Mouse (Mus musculus) intestine, embryonic 14.5 days (tissue): Measurements from ENCODE around the gene March4. TPM values are rescaled to one million over a fixed set of nuclear protein-coding genes. Genes with fewer than 3 reads are reported as not detected.

ENCODE experiments used
- ATAC-seq: fragments of 200-750 bp; cut with Nextera tagmentation; replicated peaks from 2 replicates; pipeline ENCODE4 v1.8.0; 2017; ENCODE audit warnings: low read depth, moderate number of reproducible peaks, moderate TSS enrichment, moderate library complexity; ENCODE audit not compliant: low FRiP score, low TSS enrichment
- DNase-seq: peaks from one replicate; pipeline ENCODE4 v3.0.0-alpha.2; 2018; ENCODE audit warnings: low spot score
- H3K27ac ChIP-seq: fragments of 300-500 bp; sonication (generic); 2 replicates; pipeline ENCODE4 v1.5.1; 2014; ENCODE audit warnings: low read depth, mild to moderate bottlenecking, control low read depth
- H3K27me3 ChIP-seq: fragments of 300-500 bp; sonication (generic); replicated peaks from 2 replicates; pipeline ENCODE4 v1.6.1; 2014; ENCODE audit warnings: low read length, control low read depth; ENCODE audit not compliant: control insufficient read depth, insufficient read depth
- H3K36me3 ChIP-seq: fragments of 300-500 bp; sonication (generic); 2 replicates; pipeline ENCODE4 v1.6.1; 2014; ENCODE audit warnings: low read length, control low read depth; ENCODE audit not compliant: control insufficient read depth, insufficient read depth
- H3K4me1 ChIP-seq: fragments of 300-500 bp; sonication (generic); replicated peaks from 2 replicates; pipeline ENCODE4 v1.6.1; 2014; ENCODE audit warnings: low read length, control low read depth, mixed read lengths; ENCODE audit not compliant: control insufficient read depth, insufficient read depth
- H3K4me2 ChIP-seq: fragments of 300-500 bp; sonication (generic); 2 replicates; pipeline ENCODE4 v1.6.1; 2014; ENCODE audit warnings: low read length
- H3K4me3 ChIP-seq: fragments of 300-500 bp; sonication (generic); 2 replicates; pipeline ENCODE4 v1.5.1; 2014; ENCODE audit warnings: low read depth, low read length, control low read depth, mixed read lengths
- H3K9ac ChIP-seq: fragments of 300-500 bp; sonication (generic); 2 replicates; pipeline ENCODE4 v1.6.1; 2014; ENCODE audit warnings: mild to moderate bottlenecking, low read length
- H3K9me3 ChIP-seq: fragments of 300-500 bp; sonication (generic); 2 replicates; pipeline ENCODE4 v1.6.1; 2016; ENCODE audit warnings: low read length, control low read depth; ENCODE audit not compliant: control insufficient read depth
- WGBS: fragments of 180-500 bp; shearing (Covaris S2); extraction: QIAGEN DNeasy Blood & Tissue Kit; methylation state at CpG from one replicate; pipeline ENCODE4 v1.1.7; 2014; 5-methylcytosine and 5-hydroxymethylcytosine counted together
- polyA plus RNA-seq: library from polyadenylated mRNA; unstranded; fragments of >200 nt; fragmentation: Nextera tagmentation; extraction: Ambion mirVana; gene quantifications from 2 replicates; pipeline ENCODE4 v1.2.1, GENCODE M21; 2014

March4 gene
- polyA plus RNA-seq, 1 experiment from 2014 or later: 0.66 TPM

GRCm38 (mm10) chr1:72449752-72450151, 87.0 kb downstream of the March4 start:
- H3K4me1 ChIP-seq: no peaks in the 10 kb centered on the region
- H3K4me2 ChIP-seq: no peak overlapping the region
- H3K4me3 ChIP-seq: no peak overlapping the region
- ATAC-seq (no peak), DNase-seq (no peak)
- no peaks in the 10 kb centered on the region for H3K36me3 ChIP-seq
- no peaks in the 10 kb centered on the region for H3K27me3 ChIP-seq
- H3K9ac ChIP-seq: no peak overlapping the region
- 69% methylated on average over 3 of the region's 3 CpGs for WGBS
- no peaks in the 10 kb centered on the region for H3K9me3 ChIP-seq
- no peak overlapping the region for H3K27ac ChIP-seq

DNA sequence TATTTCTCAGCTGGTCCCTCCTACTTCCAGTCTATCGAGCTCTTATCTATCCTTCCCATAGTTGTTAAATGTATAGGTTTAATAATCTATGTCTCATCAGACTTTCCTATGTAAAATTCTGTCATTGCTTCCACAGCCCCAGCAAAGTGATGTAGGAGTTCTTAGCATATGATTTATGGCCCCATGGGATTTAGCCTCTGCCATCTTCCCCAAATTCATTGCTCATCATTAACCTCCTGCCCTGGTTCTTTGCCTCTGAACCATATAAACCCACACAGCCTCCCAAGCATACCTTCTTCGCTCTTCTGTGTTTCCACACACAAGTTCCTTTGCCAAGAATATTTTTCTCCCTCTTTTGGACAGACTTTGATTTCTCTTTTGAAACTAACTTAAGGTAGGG, 94.0 kb downstream of the March4 start:
- Histone ChIP-seq H3K4me3 (no peak overlapping the region), H3K9ac (no peak overlapping the region), H3K27ac (no peak overlapping the region), H3K9me3 (no peaks in the 10 kb centered on the region), H3K4me2 (no peak overlapping the region), H3K27me3 (no peaks in the 10 kb centered on the region), H3K36me3 (no peaks in the 10 kb centered on the region), H3K4me1 (no peaks in the 10 kb centered on the region)
- ATAC-seq (no peak), DNase-seq (no peak)
- 85% methylated on average over 2 of the region's 2 CpGs for WGBS

DNA sequence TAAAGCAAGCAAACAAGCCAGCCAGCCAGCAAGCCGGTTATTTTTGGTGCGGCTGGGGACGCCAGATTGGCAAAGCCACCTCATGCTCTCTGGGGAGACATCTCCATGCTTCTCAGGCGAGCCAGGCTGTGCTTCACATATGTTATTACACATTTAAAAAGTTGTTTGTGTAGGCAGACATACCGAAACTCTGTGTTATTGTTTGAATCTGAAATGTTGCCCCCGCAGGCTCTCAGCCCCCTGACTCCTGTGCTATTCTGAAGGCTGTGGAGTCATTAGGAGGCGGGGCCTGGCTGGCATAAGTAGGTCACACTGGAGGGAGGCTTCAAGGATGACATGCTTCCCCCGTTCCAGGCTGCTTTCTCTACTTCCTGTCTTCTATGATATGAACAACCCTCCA, 97.6 kb downstream of the March4 start:
- DNase-seq (no peak), ATAC-seq (no peak)
- WGBS: 79% methylated on average over 8 of the region's 8 CpGs

DNA sequence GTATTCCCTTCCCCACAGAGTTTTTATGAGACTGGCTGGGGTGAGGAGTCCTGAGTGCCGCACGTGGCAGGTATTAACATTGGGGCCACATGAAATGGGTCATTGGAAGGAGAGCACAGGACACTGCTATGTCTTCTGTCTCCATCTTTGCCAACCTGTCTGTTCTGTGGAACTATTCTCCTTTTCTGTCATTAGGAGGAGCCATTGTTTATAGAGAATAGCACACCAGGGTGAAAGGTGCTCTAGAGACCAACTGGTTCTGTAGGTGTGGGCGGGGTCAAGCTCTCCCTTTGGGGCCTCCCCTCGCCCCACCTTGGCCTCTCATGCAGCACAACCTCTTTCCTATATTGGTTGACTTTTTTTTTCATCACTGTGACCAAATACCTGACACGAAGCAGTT, 99.8 kb downstream of the March4 start:
- Histone ChIP-seq H3K27me3 (no peaks in the 10 kb centered on the region), H3K9ac (no peak overlapping the region), H3K36me3 (no peaks in the 10 kb centered on the region), H3K4me1 (no peaks in the 10 kb centered on the region), H3K27ac (no peak overlapping the region), H3K4me3 (no peak overlapping the region), H3K9me3 (no peaks in the 10 kb centered on the region), H3K4me2 (no peak overlapping the region)
- no peak for DNase-seq
- 77% methylated on average over 5 of the region's 5 CpGs for WGBS
- no peak for ATAC-seq

More for the DNA sequence above, 97.6 kb downstream of the March4 start:
- no peak overlapping the region for H3K9ac ChIP-seq
- no peak overlapping the region for H3K4me2 ChIP-seq
- no peak overlapping the region for H3K27ac ChIP-seq
- H3K4me1 ChIP-seq: no peaks in the 10 kb centered on the region
- no peak overlapping the region for H3K4me3 ChIP-seq
- H3K36me3 ChIP-seq: no peaks in the 10 kb centered on the region
- no peaks in the 10 kb centered on the region for H3K9me3 ChIP-seq
- no peaks in the 10 kb centered on the region for H3K27me3 ChIP-seq

GRCm38 (mm10) chr1:72434510-72434909, 102.2 kb downstream of the March4 start:
- DNase-seq (no peak), ATAC-seq (no peak)
- Histone ChIP-seq H3K36me3 (no peaks in the 10 kb centered on the region), H3K27ac (no peak overlapping the region), H3K4me2 (no peak overlapping the region), H3K27me3 (no peaks in the 10 kb centered on the region), H3K4me1 (no peaks in the 10 kb centered on the region), H3K9ac (no peak overlapping the region), H3K4me3 (no peak overlapping the region), H3K9me3 (no peaks in the 10 kb centered on the region)
- 69% methylated on average over 3 of the region's 3 CpGs for WGBS

- Histone ChIP-seq H3K9ac (no peak overlapping the region), H3K36me3 (no peaks in the 10 kb centered on the region), H3K27ac (no peak overlapping the region), H3K27me3 (no peaks in the 10 kb centered on the region), H3K4me2 (no peak overlapping the region), H3K9me3 (no peaks in the 10 kb centered on the region), H3K4me1 (no peaks in the 10 kb centered on the region), H3K4me3 (no peak overlapping the region)
- no peak for DNase-seq
- no peak for ATAC-seq
- 100% methylated on average over 1 of the region's 1 CpGs for WGBS
Observed at GRCm38 (mm10) chr1:72432579-72432978, 104.2 kb downstream of the March4 start.

DNA sequence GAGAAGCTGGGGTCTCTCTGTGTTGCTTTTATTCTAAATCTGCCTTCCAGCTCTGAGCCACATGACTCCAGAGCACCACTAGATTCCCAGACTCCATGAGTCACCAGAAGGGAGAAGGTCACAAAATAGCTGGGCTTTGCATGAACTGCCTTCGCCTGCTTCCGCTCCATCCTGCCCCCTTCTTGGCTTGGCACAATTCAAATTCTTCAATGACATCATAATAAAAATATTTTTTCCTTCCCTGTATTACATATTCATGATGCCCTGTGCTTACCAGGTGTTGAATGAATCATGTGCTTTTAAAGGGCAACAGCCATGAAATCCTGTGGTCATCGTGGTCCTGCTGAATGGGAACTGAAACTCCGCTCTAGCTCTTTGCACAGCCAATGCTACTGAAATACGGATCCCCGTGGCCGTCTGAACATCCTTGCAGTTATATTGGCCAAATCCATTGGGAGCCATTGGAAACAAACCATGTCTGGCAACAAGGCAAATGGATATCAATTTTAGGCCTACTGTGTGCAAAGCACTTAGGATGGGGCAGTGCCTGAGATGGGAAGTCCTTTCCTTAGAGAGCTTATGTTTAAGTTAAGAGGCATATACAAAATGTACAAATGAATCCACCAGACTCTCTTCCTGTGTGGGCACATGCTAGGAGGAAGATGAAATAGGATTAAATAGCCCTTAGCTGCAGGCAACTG, 107.5 kb downstream of the March4 start:
- Histone ChIP-seq H3K4me3 (no peak overlapping the region), H3K9me3 (no peaks in the 10 kb centered on the region), H3K4me2 (no peak overlapping the region), H3K9ac (no peak overlapping the region), H3K4me1 (no peaks in the 10 kb centered on the region), H3K36me3 (no peaks in the 10 kb centered on the region), H3K27ac (no peak overlapping the region), H3K27me3 (no peaks in the 10 kb centered on the region)
- ATAC-seq (no peak), DNase-seq (no peak)
- 86% methylated on average over 7 of the region's 7 CpGs for WGBS

DNA sequence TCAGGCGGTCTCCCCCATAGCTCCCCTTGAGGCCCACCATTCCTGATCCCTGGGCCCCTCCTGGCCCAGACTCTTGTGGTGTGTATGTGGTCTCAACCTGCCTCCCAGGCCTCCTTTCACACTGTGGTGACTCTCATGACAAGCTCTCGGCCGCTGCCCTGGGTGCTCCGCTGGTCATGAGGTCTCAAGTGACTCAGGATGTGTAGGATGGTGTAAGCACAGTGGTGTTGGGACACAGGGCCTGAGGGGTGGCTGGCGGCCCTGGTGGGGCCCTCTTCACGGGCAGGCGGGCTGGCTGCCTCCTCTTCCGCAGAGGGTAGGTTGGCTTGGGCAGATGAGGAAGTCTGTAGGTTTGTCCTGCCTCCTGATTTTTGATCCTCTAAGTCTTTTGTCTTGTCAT, 108.2 kb downstream of the March4 start:
- no peaks in the 10 kb centered on the region for H3K4me1 ChIP-seq
- DNase-seq (no peak), ATAC-seq (no peak)
- H3K4me3 ChIP-seq: no peak overlapping the region
- no peaks in the 10 kb centered on the region for H3K27me3 ChIP-seq
- 97% methylated on average over 8 of the region's 8 CpGs for WGBS
- H3K9ac ChIP-seq: no peak overlapping the region
- H3K9me3 ChIP-seq: no peaks in the 10 kb centered on the region
- no peak overlapping the region for H3K4me2 ChIP-seq
- H3K27ac ChIP-seq: no peak overlapping the region
- no peaks in the 10 kb centered on the region for H3K36me3 ChIP-seq

GRCm38 (mm10) chr1:72426456-72426855, 110.3 kb downstream of the March4 start:
- Histone ChIP-seq H3K9ac (no peak overlapping the region), H3K36me3 (no peaks in the 10 kb centered on the region), H3K27ac (no peak overlapping the region), H3K4me3 (no peak overlapping the region), H3K4me1 (no peaks in the 10 kb centered on the region), H3K9me3 (no peaks in the 10 kb centered on the region), H3K27me3 (no peaks in the 10 kb centered on the region), H3K4me2 (no peak overlapping the region)
- no peak for DNase-seq
- 81% methylated on average over 4 of the region's 4 CpGs for WGBS
- no peak for ATAC-seq
